Comparison of ENCODE assay signal across 13 mouse cellular contexts in the genomic region with DNA sequence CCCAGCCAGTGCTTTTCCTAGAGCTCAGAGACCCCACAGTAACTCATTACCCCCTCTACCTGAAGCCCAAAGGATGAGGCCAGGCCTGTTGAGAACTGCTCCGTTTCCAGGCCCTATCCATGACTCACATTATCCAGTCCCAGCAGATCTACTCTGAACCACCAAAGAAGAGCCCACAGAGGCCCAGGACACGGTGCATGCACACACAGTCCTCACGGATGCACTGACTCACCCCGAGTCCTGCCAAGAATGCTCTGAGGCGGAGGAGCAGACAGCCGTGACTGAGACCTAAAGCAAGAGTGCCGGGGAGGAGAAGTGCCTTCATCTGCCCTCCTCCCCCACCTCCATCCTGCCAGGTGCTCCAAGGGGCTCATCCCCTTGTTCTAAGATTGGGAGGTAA. TPM values are rescaled to one million over a fixed set of nuclear protein-coding genes. Genes with fewer than 3 reads are reported as not detected.
DNase-seq lines count a peak whose midpoint lies in the region; ATAC-seq and TF ChIP-seq lines count a peak whose summit lies in the region.
"Had no signal": no experiment of that assay in that cellular context is flagged by ENCODE, and none has a peak within 500 bp of the region (broad histone marks: within the 10 kb centered on the region; RNA-seq: fewer than 3 reads in every experiment).

No protein-coding gene starts in this region.

- no peaks in the 10 kb centered on the region for H3K79me2 ChIP-seq in C2C12 (ENCODE audit: control insufficient read depth, insufficient read depth)

- TF ChIP-seq CTCF in C2C12 (IDR thresholded peaks at IDR 0.05; ENCODE audit: control insufficient read depth, insufficient read depth, insufficient read length), result no peak

- ATAC-seq in heart, embryonic 13.5 days (ENCODE audit: extremely low read depth, insufficient number of reproducible peaks, low FRiP score, low TSS enrichment), result no peak
- ATAC-seq in kidney, embryonic 16.5 days (ENCODE audit: low FRiP score, low TSS enrichment), result peak; percentile 85

- H3K4me2 ChIP-seq in heart, embryonic 13.5 days, result no peak overlapping the region
- no peak overlapping the region for H3K4me2 ChIP-seq in kidney, embryonic 16.5 days (replicated peaks; ENCODE audit: low read depth, low read length)
- H3K4me2 ChIP-seq: hindbrain, embryonic 14.5 days; limb, embryonic 12.5 days had no signal

- H3ac ChIP-seq in C2C12 (ENCODE audit: control insufficient read depth, insufficient read length, low read depth), result no peak overlapping the region

- no peak overlapping the region for H3K4me3 ChIP-seq in heart, embryonic 13.5 days
- no peak overlapping the region for H3K4me3 ChIP-seq in heart, embryonic 10.5 days
- H3K4me3 ChIP-seq in C2C12 (ENCODE audit: insufficient read depth, poor library complexity, severe bottlenecking), result no peak overlapping the region
- H3K4me3 ChIP-seq in kidney, embryonic 16.5 days (ENCODE audit: low read length), result no peak overlapping the region
- H3K4me3 ChIP-seq: limb, embryonic 12.5 days had no signal

- DNase-seq in heart, embryonic 10.5 days (ENCODE audit: low spot score), result no peak
- DNase-seq in adrenal gland, adult 8-10 months, result peak; percentile 80
- no peak for DNase-seq in thymus, postnatal 0 days (ENCODE audit: low spot score)
- DNase-seq in ovary, postnatal 14 days (ENCODE audit: low spot score), result no peak
- DNase-seq in layer of hippocampus, adult 8-10 months (ENCODE audit: low spot score in 2 of 2), result no peak
- DNase-seq: thymus, postnatal 25 days had no signal

- no peaks in the 10 kb centered on the region for H3K27me3 ChIP-seq in heart, embryonic 13.5 days (replicated peaks)
- peaks cover 35% of the 10 kb centered on the region for H3K27me3 ChIP-seq in heart, embryonic 10.5 days (ENCODE audit: insufficient read depth, poor library complexity, severe bottlenecking)
- H3K27me3 ChIP-seq in C2C12 (ENCODE audit: control insufficient read depth, insufficient read depth, insufficient read length), result no peaks in the 10 kb centered on the region
- H3K27me3 ChIP-seq in kidney, embryonic 16.5 days (ENCODE audit: insufficient read depth, low read length), result no peaks in the 10 kb centered on the region

- peak overlapping the region; percentile 55 for H3K27ac ChIP-seq in heart, embryonic 13.5 days (replicated peaks)
- H3K27ac ChIP-seq in heart, embryonic 10.5 days, result no peak overlapping the region
- H3K27ac ChIP-seq in kidney, embryonic 16.5 days (ENCODE audit: low read length), result peak overlapping the region; percentile 2; the same call in 1 of the 2 replicates
- H3K27ac ChIP-seq: hindbrain, embryonic 14.5 days; limb, embryonic 12.5 days; macrophage had no signal

- WGBS in heart, embryonic 13.5 days, result 54% methylated on average over 7 of the region's 7 CpGs
- WGBS in heart, embryonic 10.5 days, result 68% methylated on average over 7 of the region's 7 CpGs
- WGBS in kidney, embryonic 16.5 days, result 25% methylated on average over 7 of the region's 7 CpGs

- peaks cover 44% of the 10 kb centered on the region for H3K36me3 ChIP-seq in heart, embryonic 13.5 days
- H3K36me3 ChIP-seq in heart, embryonic 10.5 days, result peaks cover 12% of the 10 kb centered on the region; the same call in 1 of the 2 replicates
- peaks cover 5% of the 10 kb centered on the region for H3K36me3 ChIP-seq in C2C12 (ENCODE audit: control insufficient read depth, insufficient read depth)
- peaks cover 8% of the 10 kb centered on the region for H3K36me3 ChIP-seq in kidney, embryonic 16.5 days (ENCODE audit: insufficient read depth, low read length)
- H3K36me3 ChIP-seq: G1E had no signal

- no peaks in the 10 kb centered on the region for H3K79me3 ChIP-seq in C2C12 (ENCODE audit: low read depth)

- H3K9ac ChIP-seq in heart, embryonic 13.5 days, result peak overlapping the region; percentile 61
- H3K9ac ChIP-seq in kidney, embryonic 16.5 days (replicated peaks; ENCODE audit: low read length), result no peak overlapping the region
- H3K9ac ChIP-seq: hindbrain, embryonic 14.5 days; limb, embryonic 12.5 days had no signal

- H3K9me3 ChIP-seq in heart, embryonic 13.5 days, result no peaks in the 10 kb centered on the region
- no peaks in the 10 kb centered on the region for H3K9me3 ChIP-seq in heart, embryonic 10.5 days
- no peaks in the 10 kb centered on the region for H3K9me3 ChIP-seq in kidney, embryonic 16.5 days (ENCODE audit: low read length)
- H3K9me3 ChIP-seq: G1E; limb, embryonic 12.5 days had no signal

- peaks cover 34% of the 10 kb centered on the region for H3K4me1 ChIP-seq in heart, embryonic 13.5 days
- peaks cover 9% of the 10 kb centered on the region; the same call in 1 of the 2 replicates for H3K4me1 ChIP-seq in heart, embryonic 10.5 days
- H3K4me1 ChIP-seq in kidney, embryonic 16.5 days (ENCODE audit: insufficient read depth, low read length), result 0 out of 2 replicates have a peak, but pooled peaks cover 11% of the 10 kb centered on the region
- H3K4me1 ChIP-seq: limb, embryonic 12.5 days had no signal

TF ChIP-seq in C2C12, 6 proteins besides CTCF, POLR2A, EP300 and RAD21:
- TF ChIP-seq FOSL1 (IDR thresholded peaks at IDR 0.05; ENCODE audit: insufficient read depth, low read length, poor library complexity, severe bottlenecking) (peak; percentile 84), MAX (IDR thresholded peaks at IDR 0.05) (peak; percentile 72), MYOG (IDR thresholded peaks at IDR 0.05; ENCODE audit: control insufficient read depth, extremely low read depth, insufficient read length) (no peak), MYOD1 (IDR thresholded peaks at IDR 0.05; ENCODE audit: control insufficient read depth, insufficient read length, low read depth) (peak; percentile 14)
TF ChIP-seq in C2C12: peak in this region for 3.

RNA-seq across cellular contexts. Expression of a gene that starts 16.0 kb away (rescaled TPM):
- 3.3 and 4.6 TPM in 2 replicates for polyA plus RNA-seq in heart, embryonic 13.5 days (2015; fragmentation: Nextera tagmentation; extraction: Ambion mirVana)
- polyA plus RNA-seq in heart, embryonic 10.5 days (2016; fragmentation: Nextera tagmentation; extraction: Ambion mirVana), result 4.5 and 5.8 TPM in 2 replicates
- polyA plus RNA-seq in C2C12 (2012; fragmentation: generic; extraction: Trizol), result 2.2 TPM
- total RNA-seq in adrenal gland, adult 8-10 months (2022), result 10 to 100 TPM; 16.2 to 27.2 (median 21.0) TPM
- polyA plus RNA-seq in kidney, embryonic 16.5 days (2015; fragmentation: Nextera tagmentation; extraction: Ambion mirVana), result 9.2 and 13.8 TPM in 2 replicates
- polyA plus RNA-seq in thymus, postnatal 0 days (2015; fragmentation: Nextera tagmentation; extraction: Ambion mirVana), result 4.4 and 5.1 TPM in 2 replicates
- 100 to 1,000 TPM; 176 to 205 (median 188) TPM for total RNA-seq in layer of hippocampus, adult 8-10 months (2022)

RNA-seq across cellular contexts. Expression of a gene that starts 25.2 kb away (rescaled TPM):
- 38.7 and 45.2 TPM in 2 replicates for polyA plus RNA-seq in heart, embryonic 13.5 days (2015; fragmentation: Nextera tagmentation; extraction: Ambion mirVana)
- polyA plus RNA-seq in heart, embryonic 10.5 days (2016; fragmentation: Nextera tagmentation; extraction: Ambion mirVana), result 9.0 and 23.0 TPM in 2 replicates
- polyA plus RNA-seq in C2C12 (2012; fragmentation: generic; extraction: Trizol), result 6.6 TPM
- total RNA-seq in adrenal gland, adult 8-10 months (2022), result 10 to 100 TPM; 41.7 to 59.0 (median 53.0) TPM
- 16.5 and 18.9 TPM in 2 replicates for polyA plus RNA-seq in kidney, embryonic 16.5 days (2015; fragmentation: Nextera tagmentation; extraction: Ambion mirVana)
- polyA plus RNA-seq in thymus, postnatal 0 days (2015; fragmentation: Nextera tagmentation; extraction: Ambion mirVana), result 4.3 and 4.7 TPM in 2 replicates
- total RNA-seq in layer of hippocampus, adult 8-10 months (2022), result 10 to 100 TPM; 62.8 to 68.1 (median 65.7) TPM
- polyA plus RNA-seq: G1E had no signal
